Mouse (Mus musculus): ENCODE measurements around the gene Ube4a. TPM values are rescaled to one million over a fixed set of nuclear protein-coding genes. Genes with fewer than 3 reads are reported as not detected.
A peak's percentile ranks its signal among the peaks of the same experiment; 100 is the strongest.
"Not testable (repeated sequence)": the region's sequence is repeated elsewhere in the genome, so short reads cannot be mapped to it uniquely, and the experiment has no call there.

Gene Ube4a
- total RNA-seq, 2 experiments from 2014 or later: 41.1 to 45.1 TPM

- no peak for DNase-seq
- intact Hi-C loops (cut with DNase I): no loop called here
Observed at GRCm38 (mm10) chr9:44981676-44982075, 16.3 kb upstream of the Ube4a start, which contains the start of gene Cd3d. Gene Cd3d (plus strand): TSS chr9:44981786.

GRCm38 (mm10) chr9:44981104-44981503, 15.7 kb upstream of the Ube4a start:
- DNase-seq: no peak
- intact Hi-C loops (cut with DNase I): no loop called here

- intact Hi-C loops (cut with DNase I): no loop called here
- peak in 1 of 2 experiments; percentile 16 for DNase-seq
Observed at GRCm38 (mm10) chr9:44980242-44980641, 14.8 kb upstream of the Ube4a start, which contains the start of gene Cd3g. Gene Cd3g (minus strand): TSS chr9:44980431.

- intact Hi-C loops (cut with DNase I): no loop called here
Observed at GRCm38 (mm10) chr9:44979806-44980205, 14.4 kb upstream of the Ube4a start.

GRCm38 (mm10) chr9:44977813-44978212, 12.4 kb upstream of the Ube4a start:
- intact Hi-C loops (cut with DNase I): no loop called here
- DNase-seq: no peak

More at GRCm38 (mm10) chr9:44979806-44980205, 14.4 kb upstream of the Ube4a start:
- DNase-seq: no peak

DNA sequence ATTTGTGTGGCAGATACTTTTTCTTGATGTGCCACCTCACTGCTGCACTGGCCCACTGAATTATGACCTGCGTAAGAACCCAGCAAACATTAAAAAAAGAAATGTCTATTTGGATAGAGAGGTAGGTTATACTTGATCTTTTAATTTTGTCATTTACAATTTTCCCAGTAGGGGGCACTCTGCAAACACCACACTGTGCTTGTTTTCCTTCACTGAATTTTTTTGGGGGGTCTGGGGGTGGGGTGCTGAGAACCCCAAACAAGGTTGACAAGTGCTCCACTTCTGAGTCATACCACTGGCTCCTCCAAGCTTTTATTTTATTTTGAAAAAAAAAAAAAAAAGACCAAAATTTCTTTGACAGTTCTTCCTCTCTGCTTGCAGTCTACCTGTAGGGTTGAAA, 4.0 kb upstream of the Ube4a start:
- intact Hi-C loops (cut with DNase I): loop anchor here (5.0 kb wide), 1 partner anchor 197 kb away; no protein-coding TSS in a partner anchor
- DNase-seq: no peak

- intact Hi-C loops (cut with DNase I): loop anchor here (2.0 to 5.0 kb wide), 3 partner anchors 53 to 195 kb away; no protein-coding TSS in a partner anchor
- DNase-seq: not testable (repeated sequence)
Observed at GRCm38 (mm10) chr9:44967763-44968162, 2.4 kb upstream of the Ube4a start.

DNA sequence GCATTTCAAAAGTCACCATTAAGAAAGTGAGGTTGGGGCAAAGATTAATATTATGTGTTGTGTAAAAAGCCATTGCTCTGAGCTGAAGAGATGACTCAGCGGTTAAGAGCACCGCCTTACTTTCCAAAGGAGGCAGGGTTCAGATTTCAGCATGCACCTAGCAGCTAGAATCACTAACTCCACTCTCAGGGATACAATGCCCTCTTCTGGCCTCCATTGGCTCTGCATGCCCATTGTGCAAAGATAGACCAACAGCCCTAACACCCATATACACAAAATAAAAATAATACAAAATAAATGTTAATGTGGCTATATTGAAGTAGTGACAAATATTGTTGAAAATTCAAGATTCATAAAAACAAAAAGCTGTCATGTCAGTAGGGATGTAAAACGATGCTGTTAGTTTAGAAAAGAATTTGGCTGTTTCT, 1.4 kb upstream of the Ube4a start:
- intact Hi-C loops (cut with DNase I): loop anchor here (2.0 to 5.0 kb wide), 3 partner anchors 52 to 195 kb away; no protein-coding TSS in a partner anchor
- DNase-seq: peak; percentile 84 to 87

DNA sequence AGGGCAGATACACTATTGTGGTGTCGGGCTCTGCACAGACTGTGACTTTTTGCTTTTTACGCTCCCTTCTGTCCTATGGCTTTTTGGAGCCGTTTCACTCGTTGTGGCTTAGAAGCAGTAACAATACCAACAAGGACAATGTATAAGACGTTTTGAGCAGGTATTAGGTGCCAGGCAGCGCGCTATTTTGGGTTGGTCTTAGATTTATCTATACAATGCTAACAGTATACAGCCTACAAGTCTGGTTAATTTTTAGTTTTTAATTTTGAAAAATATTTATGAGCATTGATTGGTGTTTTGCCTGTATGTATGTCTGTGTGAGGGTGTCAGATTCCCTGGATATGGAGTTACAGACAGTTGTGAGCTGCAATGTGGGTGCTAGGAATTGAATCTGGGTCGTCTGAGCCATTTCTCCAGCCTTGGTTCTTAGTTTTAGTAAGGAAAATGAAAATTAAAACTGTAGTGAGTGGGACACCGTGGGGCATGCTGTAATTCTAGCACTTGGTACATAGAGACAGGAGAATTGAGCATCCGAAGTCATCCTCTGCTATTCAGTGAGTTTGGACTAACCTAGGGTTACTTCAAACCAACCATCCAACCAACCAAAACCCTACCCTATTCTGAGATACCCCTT, 550 bp upstream of the Ube4a start:
- DNase-seq: no peak
- intact Hi-C loops (cut with DNase I): loop anchor here (2.0 to 5.0 kb wide), 3 partner anchors 51 to 194 kb away; no protein-coding TSS in a partner anchor

DNA sequence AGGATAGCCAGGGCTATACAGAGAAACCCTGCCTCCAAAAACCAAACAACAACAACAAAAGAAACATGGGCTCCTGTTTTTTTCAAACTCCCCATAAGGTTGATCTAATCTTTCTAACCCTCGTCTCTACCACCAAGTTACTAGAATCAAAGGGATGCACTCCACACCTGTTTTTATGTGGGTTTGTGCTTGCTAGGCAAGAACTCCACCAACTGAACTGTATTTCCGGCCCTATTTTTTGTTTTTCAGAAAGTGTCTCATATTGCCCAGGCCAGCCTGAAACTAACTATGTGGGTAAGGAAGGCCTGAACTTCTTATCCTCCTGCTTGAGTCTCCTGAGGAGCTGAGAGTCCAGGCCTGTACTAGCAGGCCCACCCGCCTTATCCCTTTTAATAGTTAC, 11.0 kb downstream of the Ube4a start:
- no peak for DNase-seq
- intact Hi-C loops (cut with DNase I): no loop called here

GRCm38 (mm10) chr9:44947836-44948235, 17.6 kb downstream of the Ube4a start:
- DNase-seq: no peak
- intact Hi-C loops (cut with DNase I): no loop called here

DNA sequence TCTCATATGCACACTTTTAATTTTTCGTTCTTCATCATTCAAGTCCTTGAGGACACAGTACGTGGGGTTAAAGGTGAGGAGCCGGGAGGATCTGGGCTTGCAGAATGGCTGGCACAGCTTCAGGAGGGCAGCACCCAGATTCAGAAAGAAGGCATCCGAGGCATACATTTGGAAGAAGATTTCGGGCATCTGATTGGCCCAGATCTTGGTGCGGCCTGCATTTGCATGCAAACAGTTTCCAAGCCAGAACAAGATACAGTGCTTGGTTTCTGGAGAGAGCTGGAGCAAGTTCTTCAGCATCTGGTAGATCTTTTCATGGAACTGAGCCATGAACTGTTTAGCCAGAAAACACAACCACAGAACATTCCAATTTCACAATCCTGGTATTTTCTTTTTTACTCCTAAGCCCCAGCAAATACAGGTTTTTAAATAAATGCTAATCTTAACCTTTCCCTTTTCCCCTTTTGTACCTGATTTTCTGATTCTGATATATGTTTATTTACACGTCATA, 19.2 kb downstream of the Ube4a start:
- DNase-seq: no peak
- intact Hi-C loops (cut with DNase I): no loop called here

- DNase-seq: peak; percentile 71 to 74
- intact Hi-C loops (cut with DNase I): no loop called here
Observed at GRCm38 (mm10) chr9:44942421-44942820, 23.0 kb downstream of the Ube4a start.

- peak; percentile 32 to 50 for DNase-seq
- intact Hi-C loops (cut with DNase I): no loop called here
Observed at GRCm38 (mm10) chr9:44941756-44942155, 23.6 kb downstream of the Ube4a start.

DNA sequence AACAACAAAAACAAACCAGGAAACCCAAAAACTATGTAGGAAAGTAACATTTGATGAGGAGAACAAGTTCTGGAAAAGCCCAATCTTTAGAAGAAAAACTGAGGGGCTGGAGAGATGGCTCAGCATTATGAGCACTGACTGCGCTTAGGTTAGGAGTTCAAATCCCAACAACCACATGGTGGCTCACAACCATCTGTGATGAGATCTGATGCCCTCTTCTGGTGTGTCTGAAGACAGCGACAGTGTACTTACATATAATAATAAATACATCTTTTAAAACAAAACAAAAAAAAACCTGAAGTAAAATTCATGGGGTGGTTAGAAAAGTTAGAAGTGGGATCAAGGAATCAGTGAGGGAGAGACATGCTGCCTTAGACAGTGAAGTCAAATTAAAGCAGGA, 43.9 kb downstream of the Ube4a start:
- intact Hi-C loops (cut with DNase I): loop anchor here (2.0 kb wide), 1 partner anchor 41 kb away; the partner anchor contains the start of gene Kmt2a

GRCm38 (mm10) chr9:44921123-44921468, 44.3 kb downstream of the Ube4a start:
- no peak for DNase-seq
- intact Hi-C loops (cut with DNase I): loop anchor here (2.0 kb wide), 1 partner anchor 40 kb away; the partner anchor contains the start of gene Kmt2a

More for the DNA sequence above, 43.9 kb downstream of the Ube4a start:
- no peak for DNase-seq

DNA sequence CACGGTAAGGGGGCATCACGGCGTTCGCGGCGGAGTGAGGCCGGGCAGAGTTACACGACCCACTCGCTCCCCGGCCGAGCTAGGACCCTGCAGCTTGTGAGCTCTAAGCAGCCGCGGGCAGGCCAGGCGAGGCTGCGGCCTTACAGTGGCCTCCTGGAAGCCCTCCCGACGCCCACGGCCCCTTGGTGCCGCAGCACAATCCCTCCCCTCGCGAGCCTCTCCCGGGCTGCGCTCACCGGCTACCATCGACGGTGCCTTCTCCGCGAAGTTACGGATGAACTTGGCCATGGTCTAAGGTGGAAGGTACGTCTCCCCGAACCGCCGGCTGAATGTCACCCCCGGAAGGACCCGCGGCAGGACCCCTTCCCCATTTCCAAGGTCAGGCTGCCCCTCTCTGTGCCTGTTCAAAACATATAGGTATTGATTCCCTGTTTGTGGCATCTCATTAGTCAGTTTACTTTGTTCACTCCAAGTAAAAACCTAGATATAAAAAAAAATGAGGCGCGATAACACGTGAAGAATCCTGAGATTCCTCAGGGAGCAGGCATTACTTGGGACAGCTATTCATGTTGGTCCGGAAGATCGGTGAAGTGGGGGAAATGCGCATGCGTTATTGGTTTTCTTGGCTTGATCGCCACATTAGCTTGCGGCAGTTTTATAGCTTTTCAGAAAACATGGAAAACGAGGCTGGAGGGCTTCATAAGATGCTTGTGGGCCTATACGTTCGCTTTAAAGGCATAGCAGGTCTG, 44.9 kb downstream of the Ube4a start, which contains the start of gene Atp5l:
Gene Atp5l, minus strand, starts transcription at position 369 of the 749 bp plus-strand sequence.
- intact Hi-C loops (cut with DNase I): loop anchor here (2.0 kb wide), 1 partner anchor 40 kb away; the partner anchor contains the start of gene Kmt2a
- DNase-seq: peak; percentile 91 to 92

DNA sequence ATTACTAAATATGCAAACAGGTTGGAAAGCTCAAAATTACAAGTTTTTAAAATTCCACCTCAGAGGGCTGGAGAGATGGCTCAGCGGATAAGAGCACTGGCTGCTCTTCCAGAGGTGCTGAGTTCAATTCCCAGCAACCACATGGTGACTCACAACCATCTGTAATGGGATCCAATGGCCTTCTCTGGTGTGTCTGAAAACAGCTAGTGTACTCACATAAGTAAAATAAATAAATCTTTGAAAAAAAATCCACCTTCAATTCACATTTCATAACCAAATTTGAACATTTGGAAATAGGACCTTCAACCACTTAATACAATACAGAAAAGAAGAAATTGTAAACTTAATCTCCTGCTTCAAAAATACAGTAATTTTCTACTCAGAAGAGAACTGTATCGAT, 45.8 kb downstream of the Ube4a start:
- no peak for DNase-seq
- intact Hi-C loops (cut with DNase I): loop anchor here (2.0 to 5.0 kb wide), 2 partner anchors 39 to 82 kb away; partner anchors contain the start of gene Kmt2a

GRCm38 (mm10) chr9:44916196-44916595, 49.2 kb downstream of the Ube4a start:
- intact Hi-C loops (cut with DNase I): loop anchor here (5.0 kb wide), 1 partner anchor 79 kb away; no protein-coding TSS in a partner anchor
- DNase-seq: peak; percentile 60 to 63

- intact Hi-C loops (cut with DNase I): loop anchor here (2.0 to 5.0 kb wide), 2 partner anchors 52 to 77 kb away; no protein-coding TSS in a partner anchor
- DNase-seq: no peak
Observed at GRCm38 (mm10) chr9:44914706-44915105, 50.7 kb downstream of the Ube4a start.

GRCm38 (mm10) chr9:44911365-44911764, 54.0 kb downstream of the Ube4a start:
- no peak for DNase-seq
- intact Hi-C loops (cut with DNase I): no loop called here
